Mouse (Mus musculus) embryo, embryonic 11 days (tissue): Measurements from ENCODE around the gene Cdh12.
A peak's percentile ranks its signal among the peaks of the same experiment; 100 is the strongest.
"Not testable (repeated sequence)": the region's sequence is repeated elsewhere in the genome, so short reads cannot be mapped to it uniquely, and the experiment has no call there.

Source experiments
- DNase-seq: peaks from one replicate; pipeline ENCODE4 v3.0.0-alpha.2; 2015

The Cdh12 gene

DNA sequence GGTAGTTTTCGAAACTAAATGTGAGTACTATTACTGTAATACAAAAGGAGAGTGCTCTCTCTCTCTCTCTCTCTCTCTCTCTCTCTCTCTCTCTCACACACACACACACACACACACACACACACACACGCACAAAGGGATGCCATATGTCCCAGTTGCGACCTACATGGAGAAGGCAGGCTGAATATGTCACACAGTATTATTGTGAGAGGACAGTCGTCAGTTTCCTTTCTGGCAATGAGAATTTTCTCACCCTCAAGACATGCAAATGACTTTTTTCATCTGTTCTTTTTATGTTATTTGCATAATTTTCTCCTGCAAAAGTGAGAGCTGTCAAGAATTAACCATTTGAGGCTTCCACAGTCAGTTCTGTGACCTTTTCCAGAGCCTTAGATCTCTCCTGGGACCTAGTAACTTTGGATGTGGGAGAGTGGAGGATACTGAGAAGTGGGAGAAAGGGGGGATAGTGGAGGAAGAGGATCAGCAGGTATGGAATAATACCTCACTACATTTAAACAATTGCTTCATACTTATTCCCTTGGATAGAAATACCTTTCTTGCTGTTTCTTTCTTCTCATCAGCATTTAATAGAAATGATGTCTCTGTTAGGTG lies 660.9 kb downstream of the Cdh12 start:
- DNase-seq = peak; percentile 1

DNA sequence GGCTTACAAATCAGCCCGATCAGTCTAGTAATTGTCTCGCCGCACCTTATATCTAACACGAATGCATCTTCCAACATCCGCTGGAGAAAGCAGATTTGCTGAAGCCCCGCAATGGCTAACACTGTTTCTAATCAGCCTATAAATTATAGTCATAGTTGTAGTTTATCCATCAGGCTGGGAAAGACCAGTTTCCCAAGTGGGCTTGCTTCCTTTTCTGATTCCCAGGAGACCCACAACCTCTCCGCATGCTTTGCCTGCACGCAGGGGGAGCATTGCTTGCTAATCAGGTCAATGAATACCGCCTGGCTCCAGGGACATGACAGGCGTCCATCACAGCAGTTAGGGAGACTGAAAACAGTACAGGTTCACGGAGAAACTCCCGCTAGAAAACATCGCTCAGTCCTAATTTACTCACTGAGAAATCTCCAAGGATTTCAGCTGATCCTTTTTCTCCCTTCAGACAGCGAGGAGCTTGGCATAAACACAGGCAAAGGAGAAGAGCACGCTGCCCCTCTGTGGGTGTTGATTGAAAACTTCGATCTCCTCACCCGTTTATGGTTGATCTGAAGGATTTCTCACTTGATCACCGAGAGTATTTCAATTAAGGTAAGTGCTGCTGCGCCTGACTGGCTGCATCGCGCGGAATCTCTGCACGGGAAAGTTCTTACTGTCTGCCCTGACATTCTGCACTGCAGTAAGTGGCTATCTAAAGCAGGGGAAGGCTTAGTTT lies 662.0 kb downstream of the Cdh12 start:
- peak; percentile 46 for DNase-seq

DNA sequence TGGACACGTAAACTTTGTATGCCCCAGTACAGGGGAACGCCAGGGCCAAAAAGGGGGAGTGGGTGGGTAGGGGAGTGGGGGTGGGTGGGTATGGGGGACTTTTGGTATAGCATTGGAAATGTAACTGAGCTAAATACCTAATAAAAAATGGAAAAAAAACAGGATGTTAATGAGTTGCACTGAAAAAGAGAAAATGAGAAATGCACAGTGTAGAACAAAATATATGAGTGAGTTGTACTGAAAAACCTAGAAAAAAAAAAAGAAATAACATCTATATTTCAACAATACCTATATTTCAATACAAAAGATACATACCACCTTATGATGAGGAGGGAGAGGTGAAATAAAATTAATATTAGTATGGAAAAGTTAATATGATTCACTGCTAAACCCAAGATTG lies 665.7 kb downstream of the Cdh12 start:
- DNase-seq = not testable (repeated sequence)

DNA sequence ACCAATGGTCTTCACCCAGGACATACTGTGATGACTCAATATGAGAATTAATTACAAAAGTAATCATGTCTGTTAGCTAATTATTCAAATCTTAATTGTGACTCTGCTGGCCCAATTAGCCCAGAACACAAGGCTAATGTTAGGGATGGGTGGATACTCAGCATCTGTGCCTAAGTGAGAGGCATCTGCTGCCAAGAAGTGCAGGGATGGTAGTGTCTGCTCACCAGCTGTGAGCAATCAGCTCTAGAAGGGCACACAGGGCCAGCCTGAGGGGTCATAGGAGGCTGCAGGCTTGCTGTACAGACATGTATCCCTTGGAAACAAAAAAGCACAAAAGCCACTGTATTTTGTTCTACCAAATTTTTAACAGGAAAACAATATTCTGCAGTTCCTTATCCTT lies 681.6 kb downstream of the Cdh12 start:
- DNase-seq = peak; percentile 25

DNA sequence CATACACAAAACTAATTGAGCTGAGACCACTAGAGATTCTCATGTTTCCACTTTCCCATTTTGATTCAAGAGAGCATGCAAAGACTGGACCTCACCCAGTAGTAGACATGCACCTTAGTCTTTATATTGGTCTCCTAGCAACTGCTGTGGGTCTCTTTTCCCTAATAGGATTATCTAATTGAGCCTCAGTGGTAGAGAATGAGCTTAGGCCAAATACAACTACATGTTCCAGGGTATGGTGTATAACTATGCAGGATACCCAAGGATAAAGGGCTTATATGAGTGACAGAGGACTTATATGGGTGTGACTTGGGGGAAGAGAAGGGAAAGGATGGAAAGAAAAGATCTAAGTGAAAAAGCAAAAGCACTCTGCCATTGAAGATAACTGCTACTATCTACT lies 683.9 kb downstream of the Cdh12 start:
- no peak for DNase-seq

DNA sequence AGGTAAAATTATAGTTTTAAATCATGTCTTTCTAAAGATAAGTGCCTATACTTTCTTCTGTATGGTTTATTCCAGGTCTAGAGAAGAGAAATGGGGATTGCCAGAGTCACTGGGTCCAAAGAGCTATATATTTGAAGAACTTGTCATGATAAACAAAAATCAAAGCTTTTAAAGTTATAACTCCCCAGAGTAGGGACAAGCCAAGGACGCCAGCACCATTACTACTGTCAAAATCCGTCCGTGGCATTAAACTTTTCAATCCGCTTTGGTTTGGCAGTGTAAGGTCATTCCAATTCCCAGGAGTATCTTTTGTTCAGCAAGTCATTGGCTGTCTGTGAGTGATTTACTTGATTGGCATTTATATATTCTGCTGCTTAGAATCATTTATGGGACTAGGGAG lies 697.8 kb downstream of the Cdh12 start:
- DNase-seq = no peak

DNA sequence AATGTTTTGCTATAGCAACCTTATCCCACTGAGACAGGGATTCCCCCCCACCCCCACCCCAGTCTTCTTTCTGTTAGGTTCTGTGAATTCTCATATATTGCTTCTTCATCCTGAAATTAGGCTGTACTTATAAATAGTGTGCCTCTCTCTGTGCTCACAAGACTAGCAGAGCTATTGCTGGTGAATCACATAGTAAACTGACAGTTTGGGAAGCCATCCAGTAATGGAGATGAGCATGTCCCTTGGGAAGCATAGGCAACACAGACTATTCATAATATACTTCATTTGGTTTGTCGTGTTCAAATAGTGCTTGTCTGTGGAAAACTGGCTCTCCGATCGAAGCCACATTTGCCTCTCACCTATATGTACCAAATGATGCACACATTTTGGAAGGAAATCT lies 704.5 kb downstream of the Cdh12 start:
- no peak for DNase-seq

DNA sequence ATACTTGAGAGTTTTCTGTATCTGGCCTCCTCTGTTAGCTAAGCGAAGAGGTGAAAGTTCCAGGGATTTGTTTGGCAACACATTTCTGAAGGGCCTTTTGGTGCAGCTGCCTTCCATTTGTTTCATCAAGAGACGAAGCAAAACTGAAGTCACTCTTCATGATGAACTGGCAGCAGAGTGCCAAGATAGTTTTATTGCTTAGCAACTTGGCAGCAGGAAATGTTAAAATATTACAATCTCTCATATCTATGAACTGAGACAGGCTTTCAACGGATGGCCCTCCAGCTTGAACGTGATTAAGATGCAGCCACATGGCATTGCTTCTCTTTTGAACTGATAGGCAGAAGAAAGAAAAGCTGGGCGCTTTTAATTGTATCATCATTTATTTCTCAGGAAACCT lies 730.7 kb downstream of the Cdh12 start:
- no peak for DNase-seq

DNA sequence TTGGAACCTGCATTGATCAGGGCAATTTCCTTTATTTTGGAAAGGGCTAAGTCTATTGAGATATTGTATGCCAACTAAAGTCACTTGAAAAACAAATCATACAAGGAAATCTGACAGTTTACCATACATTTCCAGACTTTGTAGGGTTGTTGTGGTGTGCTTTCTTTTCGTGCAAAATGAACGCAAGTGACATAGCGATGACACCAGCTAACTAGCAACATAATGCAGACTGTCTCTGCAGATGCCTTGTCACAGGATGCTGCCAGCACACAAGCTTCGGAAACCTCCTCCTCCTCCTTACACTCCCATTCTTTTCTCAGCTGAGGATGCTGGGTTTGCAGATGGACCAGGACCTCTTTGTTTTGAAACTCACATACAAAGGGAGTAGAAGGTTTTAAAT lies 731.1 kb downstream of the Cdh12 start:
- no peak for DNase-seq

DNA sequence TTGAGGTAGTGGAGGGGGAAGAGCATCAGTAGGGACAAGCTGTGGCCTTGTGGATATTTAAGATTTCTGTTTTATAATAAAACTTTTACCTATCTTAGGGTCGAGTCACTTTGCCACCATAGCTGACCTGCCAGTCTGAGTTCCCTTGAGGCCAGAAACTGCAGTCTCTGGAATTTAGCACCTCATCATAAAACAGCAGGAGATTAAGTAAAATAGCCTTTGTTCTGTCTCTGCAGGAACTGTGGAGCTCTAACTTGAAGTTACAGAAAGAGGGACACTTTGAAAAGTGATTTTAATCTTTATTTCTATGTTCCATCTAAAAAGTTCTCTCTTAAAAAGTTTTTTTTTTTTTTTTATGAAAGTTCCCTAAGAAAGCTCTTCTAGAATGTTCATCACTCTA lies 736.7 kb downstream of the Cdh12 start:
- no peak for DNase-seq

DNA sequence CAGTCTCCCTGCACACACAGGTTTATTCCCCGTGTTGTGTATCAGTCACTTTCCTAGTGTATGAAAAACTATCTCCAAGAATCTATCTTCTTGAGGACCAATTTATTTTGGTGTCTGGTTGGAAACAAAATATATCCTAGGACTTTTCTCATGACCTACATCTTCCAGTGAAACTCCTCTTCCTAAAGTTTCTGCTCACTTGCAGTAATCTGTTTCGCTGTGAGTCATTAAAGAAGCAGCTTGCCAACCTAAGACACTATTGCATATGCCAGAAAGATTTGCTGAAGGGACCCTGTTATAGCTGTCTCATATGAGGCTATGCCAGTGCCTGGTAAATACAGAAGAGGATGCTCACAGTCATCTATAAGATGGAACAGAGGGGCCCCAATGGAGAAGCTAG lies 761.0 kb downstream of the Cdh12 start:
- DNase-seq = not testable (repeated sequence)

DNA sequence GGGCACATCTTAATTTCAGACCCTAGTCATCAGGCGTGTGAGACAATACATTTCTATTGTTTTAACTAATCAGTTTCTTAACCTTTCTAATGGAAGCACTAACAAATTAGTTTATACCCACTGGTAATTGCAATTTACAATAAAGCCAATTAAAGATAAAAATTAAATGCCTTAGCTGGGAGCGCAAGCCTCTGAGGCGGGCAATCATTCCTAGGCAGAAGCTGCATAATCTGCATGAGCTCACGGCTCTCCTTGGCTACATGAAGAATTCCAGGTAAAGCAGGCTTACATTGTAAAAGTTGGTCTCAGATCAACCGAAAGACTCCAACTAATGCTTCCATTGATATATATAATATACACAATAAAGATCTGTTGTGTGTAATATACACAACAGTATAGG lies 773.9 kb downstream of the Cdh12 start:
- DNase-seq = no peak

DNA sequence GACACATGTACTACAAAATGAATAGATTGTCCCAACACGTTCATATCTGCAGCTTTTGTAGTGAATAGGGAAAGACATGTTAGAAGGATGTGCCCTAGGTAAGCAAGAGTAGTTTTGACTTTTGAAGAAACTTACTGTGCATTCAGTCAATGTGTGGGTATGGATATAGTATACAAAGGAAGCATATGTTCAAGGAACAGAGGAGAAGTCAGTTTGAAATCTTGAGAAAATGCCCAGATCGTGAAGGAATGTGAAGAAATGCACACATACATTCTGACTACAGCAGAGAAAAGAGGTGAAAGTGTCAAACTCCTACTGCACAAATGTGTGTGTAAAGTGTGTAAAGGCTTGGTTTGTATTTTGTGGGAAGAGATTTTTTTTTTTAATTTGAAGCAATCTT lies 812.3 kb downstream of the Cdh12 start:
- DNase-seq = no peak

DNA sequence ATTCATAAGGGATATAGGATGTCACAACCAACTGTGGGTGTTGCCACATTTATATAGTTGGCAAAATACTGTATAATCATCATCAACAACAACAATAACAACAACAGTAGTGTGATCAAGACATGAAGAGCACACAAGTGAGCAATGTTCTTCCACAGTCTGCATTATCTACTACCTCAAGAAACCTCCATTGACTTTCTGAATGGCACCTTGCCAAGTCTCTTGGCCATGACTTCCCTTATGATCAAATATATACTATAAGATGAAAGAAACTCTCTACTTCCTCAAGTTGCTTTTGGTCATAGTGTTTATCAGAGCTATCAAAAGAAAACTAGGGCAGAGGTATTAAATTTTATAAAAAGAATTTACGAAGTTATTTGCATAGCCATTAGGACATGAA lies 820.8 kb downstream of the Cdh12 start:
- no peak for DNase-seq

DNA sequence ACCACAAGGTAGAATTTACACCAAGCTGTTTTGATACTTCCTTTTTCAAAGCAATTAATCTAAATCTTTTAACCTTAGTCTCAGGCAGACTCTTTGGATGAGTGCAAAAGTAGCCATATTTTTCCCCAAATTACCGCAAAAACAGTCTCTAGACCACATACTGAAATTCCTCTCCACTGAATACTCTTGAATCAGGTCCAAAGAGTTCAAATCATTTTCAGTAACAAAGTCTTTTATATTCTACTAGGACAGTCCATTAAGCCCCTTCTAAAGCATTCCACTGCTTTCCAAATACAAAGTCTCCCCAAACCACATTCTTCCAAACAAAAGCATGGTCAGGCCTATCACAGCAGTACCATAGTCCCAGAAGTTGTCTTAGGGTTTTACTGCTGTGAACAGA lies 848.0 kb downstream of the Cdh12 start:
- no peak for DNase-seq

DNA sequence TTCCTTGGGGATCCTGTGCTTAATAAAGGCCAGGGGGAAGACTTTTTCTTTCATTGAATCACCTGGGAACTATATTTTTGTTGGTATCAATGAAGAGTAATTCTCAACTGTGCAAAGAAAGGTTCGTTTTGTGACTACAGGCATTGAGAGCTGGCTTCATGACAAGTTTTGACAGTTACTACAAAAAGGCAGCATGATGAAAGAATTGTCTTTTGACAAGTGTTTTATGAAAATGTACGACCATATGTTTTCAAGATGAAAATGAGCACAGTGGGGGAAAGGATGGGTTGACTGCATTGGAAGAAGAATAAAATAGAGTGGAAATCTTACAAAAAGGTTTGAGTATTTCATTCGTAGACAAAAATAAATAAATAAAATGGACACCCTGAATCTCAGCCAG lies 866.4 kb downstream of the Cdh12 start:
- DNase-seq = no peak

DNA sequence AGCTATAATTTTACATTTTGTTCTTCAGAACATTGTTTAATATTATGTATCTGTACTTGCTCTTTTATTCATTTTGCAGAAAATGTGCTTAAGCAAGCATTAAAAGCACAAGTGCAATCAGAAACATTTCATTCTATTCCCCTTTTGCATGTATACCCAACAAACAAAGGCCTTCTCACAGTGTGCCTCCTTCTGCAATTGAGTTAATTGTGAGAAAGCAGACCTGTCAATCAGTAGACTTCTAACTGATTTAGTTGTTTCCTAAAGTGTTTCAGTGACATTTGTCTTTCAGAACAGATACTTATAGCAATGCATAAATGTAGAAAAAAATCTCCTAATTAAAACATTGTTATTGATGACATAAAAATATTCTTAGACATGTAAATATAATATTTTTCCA lies 894.8 kb downstream of the Cdh12 start:
- DNase-seq = no peak

DNA sequence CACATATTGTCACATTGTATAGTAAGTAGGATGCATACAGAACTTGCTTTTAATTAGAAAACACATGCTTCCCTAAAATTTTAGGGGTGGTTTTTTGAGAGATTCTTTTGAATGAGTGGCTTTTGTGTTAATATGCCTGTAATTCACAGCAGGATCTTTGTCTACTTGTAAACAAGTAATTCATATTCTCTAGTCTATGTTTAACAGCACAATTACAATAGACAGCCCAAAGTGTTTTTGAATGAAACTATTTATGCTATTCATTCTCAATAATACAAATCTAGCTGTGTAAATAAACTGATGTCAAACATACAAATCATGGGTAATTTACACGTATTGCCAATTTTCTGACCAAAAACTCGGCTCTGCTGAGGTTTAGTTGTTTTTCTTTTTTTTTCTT lies 895.3 kb downstream of the Cdh12 start:
- DNase-seq = no peak

DNA sequence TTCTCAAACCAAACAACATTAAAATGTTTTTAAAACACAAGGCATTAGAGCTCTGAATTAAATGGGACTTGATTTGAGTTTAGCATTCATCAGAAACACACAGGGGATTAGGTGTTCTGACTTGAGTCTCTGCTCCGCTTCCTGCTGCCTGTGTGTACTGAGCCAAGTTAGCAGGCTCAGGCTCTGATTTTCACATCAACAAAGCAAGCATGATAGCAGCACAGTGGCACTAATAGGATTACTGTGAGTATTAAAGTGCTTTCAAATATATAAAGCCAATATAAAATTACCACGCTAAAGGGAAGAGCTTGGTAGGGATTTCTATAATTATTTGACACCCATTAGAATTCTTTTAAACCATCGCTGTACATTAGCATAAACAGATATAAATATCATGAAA lies 895.7 kb downstream of the Cdh12 start:
- peak; percentile 19 for DNase-seq

DNA sequence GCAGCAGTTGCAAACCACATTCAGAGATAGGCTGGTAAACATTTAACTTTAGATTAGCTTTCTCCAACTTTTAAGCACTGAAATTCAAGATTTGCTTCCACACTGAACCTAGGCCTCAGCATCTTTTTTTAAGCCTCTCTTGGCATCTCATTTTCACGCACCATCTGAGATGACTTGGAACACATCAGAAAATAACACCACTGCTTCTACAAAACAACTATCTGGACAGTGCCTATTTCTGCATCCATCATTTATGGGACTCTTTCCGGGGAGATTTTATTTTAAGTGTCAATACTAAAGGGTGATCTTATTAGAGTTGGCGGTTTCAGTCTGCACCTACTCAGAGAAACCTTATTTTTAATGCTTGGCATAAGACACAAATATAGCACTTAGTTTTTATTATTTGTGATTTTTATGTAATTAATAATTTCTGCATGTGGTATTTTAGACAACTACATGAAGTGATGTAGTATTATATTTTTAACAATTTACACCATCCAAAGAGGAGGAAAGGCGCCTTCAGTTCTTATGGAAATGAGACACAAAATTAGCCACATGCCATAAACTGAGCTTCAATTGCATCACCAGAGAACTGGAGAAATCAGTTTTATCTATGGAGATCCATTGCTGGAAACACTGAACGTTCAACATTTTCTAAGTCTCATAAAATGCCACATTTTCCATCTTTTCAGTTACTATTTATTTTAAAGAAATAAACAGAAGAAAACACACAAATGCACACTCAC lies 906.5 kb downstream of the Cdh12 start:
- no peak for DNase-seq

DNA sequence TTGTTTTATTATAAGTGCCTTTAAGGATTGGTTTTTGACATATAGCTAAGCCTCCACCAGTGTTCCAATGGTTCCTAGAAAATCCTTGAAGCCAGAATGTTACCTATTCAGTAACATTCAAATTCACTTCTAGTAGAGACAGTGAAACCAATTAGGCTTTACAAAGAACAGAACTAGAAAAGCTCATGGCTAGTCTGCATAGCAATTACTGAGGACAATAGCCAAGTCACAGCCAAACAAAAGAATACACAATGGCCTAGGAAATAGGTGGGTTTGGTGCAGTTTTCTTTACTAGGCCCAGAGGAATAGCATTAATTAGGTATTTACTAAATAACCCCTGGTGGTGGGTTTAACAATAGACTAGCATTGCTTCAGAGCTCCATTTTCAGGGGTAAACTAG lies 917.3 kb downstream of the Cdh12 start:
- DNase-seq = no peak

DNA sequence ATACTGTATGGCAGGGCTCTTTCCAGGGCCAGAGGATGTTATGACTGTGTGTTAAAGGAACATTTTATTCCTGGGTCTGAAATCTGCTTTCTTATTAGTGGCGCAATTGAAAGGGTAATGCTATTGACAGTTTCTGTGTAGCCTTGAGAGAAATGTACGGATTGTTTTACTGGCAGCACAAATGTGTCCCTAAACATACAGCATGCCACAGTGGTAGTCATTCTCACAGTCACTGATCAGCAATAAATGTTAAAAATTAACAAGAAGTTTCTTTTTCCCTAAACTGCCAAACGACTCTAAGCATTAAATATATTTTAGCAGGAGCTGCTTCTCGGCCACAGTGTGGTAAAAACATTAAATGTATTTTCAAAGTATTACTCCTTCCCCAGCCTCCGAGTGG lies 926.4 kb downstream of the Cdh12 start:
- DNase-seq = no peak

DNA sequence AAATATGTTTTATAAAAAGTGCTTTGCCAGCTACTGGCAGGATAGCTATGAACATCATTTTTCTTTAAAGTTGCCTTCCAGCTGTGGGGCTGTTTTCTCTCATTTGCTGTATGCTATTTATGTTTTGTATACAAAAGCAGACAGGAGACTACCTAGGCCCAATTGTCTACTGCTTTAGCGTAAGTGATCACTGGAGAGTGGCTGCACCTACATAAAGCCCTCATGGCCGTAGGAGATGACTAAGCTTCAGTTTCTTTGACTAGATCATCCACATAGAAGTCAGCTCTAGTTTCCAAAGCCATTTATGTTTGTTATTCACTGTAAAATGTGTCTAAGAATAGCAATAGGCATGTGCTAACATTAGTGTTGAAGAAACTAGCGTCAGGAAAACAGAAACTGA lies 926.8 kb downstream of the Cdh12 start:
- DNase-seq = no peak

DNA sequence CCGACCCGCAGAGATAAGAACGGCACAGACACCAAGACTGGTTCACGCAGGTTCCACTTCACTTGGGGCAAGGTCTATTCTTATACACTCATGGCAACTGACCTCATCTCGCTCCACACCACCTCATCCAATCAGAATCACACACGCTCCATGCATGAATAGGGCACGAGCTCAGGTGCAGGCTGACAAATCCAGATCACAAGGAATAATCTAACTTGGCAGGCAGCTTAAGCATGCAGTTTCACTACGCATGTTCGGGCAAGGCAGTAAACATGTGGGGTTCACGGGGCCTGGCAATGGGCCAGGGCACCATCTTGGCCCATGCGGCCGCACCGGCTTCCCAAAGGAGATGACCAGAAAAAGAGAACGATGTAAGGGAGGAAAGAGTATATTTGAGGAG lies 942.4 kb downstream of the Cdh12 start:
- not testable (repeated sequence) for DNase-seq
